Mouse (Mus musculus) natural killer cell, adult 2 months (primary cell): ENCODE data around the gene Kmt5c.

Source experiments
- DNase-seq, 2 experiments: peaks; one replicate each; pipeline ENCODE4 v3.0.0; 2022; ENCODE audit warnings: low spot score in 2 of 2

Kmt5c gene

DNA sequence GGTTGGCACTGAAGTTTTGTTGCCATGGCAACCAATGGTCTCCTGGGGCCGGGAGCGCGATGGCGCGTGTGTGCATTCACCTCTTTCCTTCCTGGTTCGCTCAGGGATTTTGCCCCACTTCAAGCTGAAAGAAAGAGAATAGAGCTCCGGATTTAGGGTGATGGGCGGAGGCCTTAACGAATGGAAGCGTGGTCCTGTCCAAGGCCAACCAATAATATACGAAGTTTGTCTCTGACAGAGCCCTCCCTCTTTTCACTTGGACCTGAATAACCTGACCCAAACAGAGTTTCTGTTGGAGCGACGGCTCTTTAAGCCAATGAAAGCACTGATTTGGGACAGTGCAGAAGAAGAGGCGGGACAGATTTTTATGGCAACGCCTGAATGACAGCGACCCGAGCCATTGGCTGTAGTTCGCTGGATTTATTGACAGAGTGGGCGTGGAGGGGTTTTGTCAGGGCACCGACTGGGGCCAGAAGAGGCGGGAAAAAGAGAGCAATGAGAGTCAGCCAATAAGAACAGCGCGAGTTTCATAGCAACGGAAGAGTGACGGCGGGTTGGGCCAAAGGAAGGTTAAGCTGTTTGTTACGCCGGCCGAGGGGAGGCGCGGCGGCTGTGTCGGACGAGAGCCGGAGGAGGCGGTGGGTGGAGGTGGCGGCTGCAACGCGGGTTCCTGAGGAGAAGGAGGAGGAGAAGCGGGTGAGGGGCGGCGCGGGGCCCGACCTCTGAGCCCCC is at the start of gene Kmt5c:
Gene Kmt5c, plus strand, starts transcription at position 572 of the 732 bp plus-strand sequence.
- DNase-seq: peak; percentile 98

DNA sequence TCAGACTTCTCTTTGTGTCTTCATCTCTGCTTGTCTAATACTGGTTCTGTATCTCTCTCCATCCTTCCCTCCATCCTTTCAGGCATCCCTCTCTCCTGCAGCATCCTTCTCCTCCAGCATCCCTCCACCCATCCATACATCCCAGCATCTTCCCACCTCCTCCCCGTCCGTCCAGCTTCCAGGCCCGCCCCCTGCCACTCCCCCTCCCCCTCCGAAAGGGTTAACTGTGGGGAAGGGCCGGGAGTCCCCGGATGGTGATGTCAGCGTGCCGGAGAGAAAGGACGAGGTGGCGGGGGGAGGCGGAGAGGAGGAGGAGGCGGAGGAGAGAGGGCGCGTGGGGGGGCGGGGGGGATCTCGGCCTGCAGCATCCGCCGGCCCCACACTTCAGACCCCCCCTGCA is 49.5 kb upstream of the Kmt5c start, which contains the start of gene Brsk1:
Gene Brsk1, plus strand, starts transcription at position 218 of the 400 bp plus-strand sequence.
- DNase-seq: no peak

DNA sequence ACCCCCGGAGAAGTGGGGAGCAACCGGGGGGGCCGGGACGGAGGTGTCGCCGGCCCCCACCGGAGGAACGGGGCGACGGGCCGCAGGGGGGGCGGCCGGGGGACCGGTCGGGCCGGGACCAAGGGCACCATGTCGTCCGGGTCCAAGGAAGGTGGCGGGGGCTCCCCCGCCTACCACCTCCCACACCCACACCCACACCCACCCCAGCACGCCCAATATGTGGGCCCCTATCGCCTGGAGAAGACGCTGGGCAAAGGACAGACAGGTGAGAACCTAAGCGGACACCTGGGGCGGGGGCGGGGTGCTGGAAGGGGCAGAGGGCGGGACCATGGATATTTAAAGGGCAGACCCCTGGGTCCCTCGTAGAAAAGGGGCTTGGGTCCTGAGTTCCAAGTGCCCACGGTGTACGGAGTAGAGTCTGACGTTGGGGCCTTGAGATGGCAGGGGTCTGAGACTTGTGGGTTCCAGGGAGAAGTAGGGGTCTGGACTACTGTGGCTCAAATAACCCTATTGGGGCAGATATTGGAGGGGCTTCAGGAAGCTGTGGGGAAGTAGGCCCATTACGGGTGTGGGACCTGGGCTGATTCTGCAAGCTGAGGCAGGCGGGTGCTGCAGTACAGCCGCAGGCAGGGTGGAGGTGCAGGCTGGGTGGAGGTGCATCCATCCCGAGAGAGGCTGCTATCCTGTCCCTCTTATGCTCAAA is 48.8 kb upstream of the Kmt5c start:
- no peak for DNase-seq

DNA sequence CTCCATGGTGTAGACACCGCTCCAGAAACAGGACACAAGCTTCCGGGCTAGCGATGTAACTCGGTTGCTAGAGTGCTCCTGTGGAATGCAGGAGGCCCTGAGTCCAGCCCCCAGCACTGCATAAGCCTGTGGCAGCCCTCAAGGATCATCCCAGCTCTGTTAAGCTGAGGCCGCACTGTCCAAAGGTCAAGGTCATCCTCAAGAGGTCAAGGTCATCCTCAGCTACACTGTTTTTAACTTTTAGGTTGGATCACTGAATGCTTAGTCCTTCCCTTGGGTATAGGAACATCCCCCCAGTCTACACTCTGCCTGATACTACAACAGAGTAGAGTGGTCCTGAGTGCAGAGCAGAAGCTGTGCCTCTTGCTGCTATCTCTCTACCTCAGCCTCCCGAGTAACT is 46.9 kb upstream of the Kmt5c start:
- DNase-seq: no peak

DNA sequence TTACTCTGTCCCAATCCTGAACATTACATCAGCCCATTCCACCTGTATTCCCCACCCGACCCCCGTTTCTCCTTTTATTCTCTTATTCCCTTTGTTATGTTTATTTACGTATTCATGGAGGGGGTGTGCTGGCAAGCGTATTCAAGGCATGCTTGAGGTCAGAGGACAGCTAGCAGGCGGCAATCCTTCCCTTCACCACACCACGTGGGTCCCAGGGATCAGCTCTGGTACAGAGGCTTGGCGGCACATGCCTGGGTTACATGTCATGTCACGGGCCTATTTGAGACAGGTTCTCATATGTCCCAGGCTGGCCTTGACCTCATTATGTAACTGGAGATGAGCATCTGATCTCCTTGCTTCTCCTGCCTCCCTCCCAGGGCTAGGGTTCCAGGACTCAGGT is 37.6 kb upstream of the Kmt5c start:
- DNase-seq: no peak

DNA sequence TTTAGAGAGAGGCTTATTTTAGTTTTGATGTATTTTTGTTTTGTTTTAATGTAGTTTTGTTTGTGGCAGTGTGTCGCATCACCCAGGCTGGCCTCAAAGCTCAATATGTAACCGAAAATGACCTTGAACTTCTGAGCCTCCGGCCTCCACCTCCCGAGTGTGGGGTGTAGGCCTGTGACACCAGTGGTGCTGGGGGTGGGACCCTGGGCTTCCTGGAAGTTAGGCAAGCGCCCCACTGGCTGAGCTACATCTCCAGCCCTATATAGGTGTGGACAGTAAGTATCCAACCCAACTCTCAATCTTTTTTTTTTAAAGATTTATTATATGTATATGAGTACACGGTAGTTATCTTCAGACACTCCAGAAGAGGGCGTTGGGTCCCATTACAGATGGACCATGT is 36.7 kb upstream of the Kmt5c start:
- no peak for DNase-seq

DNA sequence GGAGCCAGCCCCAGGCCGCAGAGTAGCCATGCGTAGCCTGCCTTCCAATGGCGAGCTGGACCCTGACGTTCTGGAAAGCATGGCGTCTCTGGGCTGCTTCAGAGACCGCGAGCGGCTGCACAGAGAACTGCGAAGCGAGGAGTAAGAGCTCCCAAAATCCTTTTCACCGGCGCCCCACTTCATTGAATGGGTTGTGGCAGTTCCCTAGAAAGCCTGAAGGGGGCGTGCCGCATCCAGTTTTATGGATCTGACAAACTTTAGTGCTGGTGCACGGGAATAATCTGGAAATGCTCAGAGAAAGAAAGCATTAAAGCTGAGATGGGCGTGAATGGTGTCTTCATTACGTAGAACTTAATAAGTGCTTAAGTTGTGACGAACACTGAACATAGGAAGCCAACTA is 34.8 kb upstream of the Kmt5c start:
- peak in 1 of 2 experiments; percentile 25 for DNase-seq

DNA sequence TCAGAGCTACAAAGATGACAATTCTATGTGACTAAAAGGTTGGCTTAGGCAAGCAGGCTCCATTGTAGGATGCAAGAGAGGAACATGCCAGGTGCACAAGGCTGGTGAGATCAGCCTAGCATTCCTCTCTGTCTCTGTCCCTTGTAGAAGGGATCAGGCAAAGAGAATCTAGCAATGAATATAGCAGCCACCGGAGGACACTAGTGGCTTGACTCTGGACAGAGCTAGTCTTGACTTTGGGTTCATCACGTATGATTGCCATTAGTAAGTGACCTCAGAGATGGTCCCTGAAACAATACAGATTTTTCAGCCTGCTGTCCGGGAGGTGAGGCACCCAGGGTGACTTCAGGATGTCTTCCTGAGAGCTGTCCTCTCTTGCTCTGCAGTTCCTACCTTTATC is 27.3 kb upstream of the Kmt5c start:
- DNase-seq: no peak

DNA sequence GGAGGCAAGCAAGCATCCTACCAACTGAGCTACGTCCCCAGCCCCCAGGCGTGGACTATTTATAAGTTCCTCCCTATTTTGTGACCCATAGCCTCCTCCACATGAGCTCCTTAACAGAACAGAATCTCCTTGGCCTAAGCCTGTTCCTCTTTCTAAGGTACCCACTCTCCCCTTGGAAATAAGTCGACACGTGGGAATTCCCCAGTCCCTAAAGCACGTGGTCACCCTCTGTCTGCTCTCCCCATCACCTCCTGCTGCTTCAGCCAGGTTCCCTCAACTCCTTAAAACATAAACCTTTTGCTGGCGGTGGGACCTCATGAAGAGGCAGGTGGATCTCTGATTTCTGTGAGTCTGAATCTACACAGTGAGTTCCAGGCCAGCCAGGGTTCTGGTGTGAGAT is 23.0 kb upstream of the Kmt5c start:
- DNase-seq: no peak

DNA sequence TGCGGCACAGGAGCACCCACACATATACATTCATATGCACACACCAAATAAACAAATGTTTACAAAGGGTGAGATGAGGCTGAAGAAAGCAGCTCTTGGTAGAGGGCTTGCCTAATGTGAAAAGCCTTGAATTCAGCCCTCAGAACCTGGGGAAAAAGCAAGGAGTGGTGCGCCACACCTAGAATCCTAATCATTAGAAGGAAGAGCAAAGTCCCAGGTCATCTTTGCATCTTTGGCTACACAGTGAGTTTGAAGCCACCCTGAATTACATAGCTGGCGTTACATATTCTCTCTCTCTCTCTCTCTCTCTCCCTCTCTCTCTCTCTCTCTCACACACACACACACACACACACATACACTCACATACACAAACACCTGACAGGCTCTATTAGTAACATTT is 20.6 kb upstream of the Kmt5c start:
- no peak for DNase-seq

DNA sequence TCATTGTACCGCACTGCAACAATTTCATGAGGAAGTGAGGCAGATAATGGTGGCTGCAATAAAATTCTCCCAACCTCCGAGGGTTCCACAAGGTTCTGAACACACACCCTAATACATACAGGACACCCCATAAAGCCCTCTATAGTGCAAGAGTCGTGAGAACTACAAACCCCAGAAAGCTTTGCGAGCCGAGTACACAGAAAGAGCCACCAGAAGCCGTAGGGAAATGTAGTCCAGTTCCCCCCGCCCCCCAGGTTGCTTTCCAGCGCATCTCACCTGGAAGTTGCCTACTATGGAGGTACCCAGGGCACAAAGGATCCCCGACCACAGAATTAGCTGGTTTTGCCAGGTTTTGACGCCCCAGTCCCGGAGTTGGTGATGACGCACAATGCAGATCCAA is 16.4 kb upstream of the Kmt5c start:
- peak in 1 of 2 experiments; percentile 12 for DNase-seq

DNA sequence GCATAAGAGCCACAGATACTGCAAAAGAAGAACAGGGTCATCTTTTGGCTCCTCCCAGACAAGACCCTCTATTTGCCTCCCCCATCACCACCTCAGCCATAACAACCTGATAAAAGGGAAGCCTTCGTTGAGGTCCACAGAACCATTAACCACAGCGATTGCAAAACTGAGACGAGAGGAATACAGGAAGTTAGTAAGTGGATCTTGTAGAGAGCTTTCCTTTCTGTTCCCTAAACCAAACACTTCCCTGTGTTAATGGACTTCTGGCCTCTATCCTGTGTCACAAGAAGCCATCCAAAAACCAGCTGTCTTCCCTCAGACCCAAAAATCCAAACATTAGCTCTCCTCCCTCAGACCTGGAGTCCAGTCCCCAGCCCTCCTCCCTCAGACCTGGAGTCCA is 15.6 kb upstream of the Kmt5c start:
- DNase-seq: no peak

DNA sequence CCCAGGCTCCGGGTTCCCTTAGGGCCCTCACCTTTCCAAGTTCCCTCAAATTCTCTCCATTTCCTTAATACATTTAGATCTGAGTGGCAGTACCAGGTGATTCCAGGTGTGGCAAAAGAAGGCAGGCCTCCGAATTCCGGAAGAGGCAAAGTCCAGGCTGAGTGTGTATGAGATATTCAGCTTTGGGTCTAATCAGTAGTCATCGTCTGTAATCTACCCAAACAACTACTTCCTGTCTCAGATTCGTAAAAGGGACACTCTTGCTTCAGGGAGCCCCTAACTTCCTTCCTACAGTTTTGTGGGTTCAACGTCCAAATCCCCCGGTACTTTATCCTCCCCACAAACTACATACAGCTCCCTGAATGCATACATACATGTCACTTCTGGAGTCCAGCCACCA is 14.7 kb upstream of the Kmt5c start, which contains the start of gene Tmem150b:
Gene Tmem150b, minus strand, starts transcription at position 81 of the 400 bp plus-strand sequence.
- no peak for DNase-seq

DNA sequence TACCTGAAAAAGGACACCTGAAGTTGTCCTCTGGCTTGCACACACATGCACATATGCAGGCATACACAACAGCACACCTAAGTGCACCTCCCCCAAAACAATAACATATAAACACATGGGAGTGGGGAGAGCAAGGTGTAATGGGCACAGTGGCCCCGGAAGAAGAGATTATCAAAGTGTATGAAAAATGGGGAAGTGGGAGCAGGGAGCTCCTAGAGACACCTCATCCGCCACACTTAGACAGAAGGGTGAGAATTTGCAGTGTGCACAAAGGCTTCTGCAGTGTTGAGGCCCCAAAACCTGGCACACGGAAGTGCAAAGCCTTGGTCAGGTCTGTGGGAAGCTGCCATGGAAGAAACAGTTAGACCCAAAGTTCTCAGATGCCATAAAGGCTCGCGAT is 8.8 kb upstream of the Kmt5c start:
- no peak for DNase-seq

DNA sequence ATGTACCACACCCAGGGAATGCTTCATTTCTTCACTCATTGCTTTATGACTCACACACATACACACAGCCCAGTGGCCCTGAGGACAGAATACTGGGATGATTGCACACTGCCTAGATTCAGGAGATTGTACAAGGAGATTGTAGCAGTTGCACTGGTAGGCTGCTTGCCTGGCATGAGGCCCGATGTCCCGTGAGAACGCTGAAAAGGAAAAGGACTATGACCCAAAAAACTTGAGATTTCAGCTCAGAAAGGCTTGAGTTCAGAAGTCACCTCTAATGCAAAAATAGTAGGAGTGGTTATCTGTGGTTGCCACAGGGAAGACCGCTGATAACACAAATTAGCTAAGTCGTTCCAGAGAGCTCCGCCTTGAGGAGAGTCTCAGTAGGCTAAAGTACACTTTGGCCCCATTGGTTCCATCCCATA is 6.9 kb upstream of the Kmt5c start:
- no peak for DNase-seq

DNA sequence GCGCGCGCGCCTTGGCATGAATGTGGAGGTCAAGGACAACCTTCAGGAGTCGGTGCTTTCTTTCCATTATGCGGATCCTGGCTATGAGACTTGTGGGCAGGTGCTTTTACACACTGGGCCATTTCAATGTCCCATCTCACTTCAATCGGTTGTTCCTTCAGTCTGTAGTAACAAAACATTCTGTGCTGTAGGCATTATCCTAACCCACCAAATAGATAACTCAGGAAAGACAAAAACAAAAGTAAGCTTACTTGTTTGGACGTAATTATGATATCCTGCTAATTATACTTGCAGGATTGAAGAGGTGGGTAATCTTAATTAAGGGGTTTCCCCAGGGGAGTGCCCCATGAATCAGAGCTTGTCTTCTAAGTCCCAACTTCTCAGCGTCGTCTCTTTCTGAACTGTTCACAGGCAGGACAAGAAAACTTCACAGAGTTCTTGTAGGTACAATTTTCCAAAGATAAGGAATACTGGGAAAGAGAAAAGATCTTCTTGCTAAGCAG is 823 bp upstream of the Kmt5c start:
- DNase-seq: no peak

DNA sequence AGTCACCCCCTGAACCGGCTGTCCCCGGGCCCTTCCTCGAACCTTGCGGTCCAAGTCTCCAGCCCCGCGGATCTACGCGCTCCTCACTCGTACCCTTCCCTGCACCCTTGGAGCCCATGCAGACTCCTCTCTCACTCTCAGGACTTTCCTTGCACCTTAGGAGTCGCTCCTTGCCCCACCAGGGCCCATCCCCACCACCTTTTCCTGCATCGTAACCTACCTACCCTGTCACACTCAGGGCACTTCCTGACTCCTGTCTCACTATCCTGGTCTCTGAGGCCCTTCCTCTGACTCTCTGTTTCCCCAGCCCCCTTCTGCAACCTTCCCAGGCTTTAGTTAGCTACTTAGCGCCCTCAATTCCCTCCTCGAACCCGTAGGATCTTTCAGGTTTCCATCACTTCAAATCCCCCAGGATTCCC is 403 bp downstream of the Kmt5c start:
- no peak for DNase-seq

DNA sequence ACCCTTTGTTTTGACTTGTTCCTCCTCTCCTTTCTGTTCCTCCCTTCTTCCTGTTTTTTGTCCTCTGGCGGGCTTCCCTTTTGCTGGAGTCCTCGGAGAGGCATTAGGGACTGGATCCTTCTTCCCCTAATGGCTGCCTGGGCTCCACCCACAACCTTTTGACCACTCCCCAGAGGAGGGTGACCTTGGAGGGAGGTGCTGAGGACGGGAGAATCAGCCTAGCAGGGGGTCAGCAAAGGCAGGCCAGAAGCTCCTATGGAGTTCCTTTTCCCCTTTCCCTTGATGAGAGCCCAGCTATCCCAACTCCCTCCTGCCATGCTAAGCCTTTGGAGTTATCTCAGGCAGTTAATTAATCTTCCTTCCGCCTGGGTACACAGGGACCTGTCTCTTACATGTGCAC is 1.2 kb downstream of the Kmt5c start:
- no peak for DNase-seq

DNA sequence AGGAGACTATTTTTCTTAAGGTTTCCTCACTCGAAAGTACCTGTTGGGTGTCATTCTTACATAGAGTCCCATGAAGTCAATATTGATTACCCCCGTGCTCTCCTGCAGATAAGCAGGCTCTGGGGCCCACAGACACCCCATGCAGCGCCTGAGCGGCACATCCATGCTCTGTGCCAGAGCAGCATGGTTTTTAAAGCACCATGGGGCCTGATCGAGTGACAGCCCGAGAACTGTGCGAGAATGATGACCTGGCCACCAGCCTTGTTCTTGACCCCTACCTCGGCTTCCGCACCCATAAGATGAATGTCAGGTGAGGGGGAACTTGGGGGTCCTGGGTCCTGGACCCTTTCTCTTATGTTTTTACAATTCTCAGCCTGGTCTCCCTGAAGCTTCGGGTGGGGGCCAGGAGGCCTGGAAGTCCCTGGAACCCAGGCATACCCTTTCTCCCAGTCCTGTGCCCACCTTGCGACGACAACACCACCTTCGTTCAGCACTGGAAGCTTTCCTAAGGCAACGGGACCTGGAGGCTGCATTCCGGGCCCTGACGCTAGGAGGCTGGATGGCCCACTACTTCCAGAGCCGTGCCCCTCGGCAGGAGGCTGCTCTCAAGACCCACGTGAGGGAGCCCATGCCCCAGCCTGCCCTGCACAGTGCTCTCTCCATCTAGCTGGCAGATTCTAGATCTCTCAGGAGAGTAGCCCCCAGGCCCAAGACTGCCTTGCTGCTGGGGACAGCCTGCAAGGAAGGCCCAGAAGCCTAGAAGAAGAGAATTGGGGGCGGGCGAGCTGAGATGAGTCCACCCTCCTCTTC is 2.0 kb downstream of the Kmt5c start:
- no peak for DNase-seq

DNA sequence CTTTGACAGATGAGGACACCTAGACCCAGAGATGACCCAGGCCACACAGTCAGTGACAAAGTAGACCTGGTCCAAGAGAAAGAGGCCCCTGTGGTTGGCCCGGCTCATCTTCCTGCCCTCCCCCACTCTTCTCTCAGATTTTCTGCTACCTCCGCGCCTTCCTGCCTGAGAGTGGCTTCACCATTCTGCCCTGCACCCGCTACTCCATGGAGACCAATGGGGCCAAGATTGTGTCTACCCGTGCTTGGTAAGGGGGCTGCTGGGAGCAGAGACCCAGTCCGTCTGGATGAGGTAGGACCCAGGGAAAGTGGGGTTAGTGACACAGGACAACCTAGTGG is 2.5 kb downstream of the Kmt5c start:
- DNase-seq: no peak

DNA sequence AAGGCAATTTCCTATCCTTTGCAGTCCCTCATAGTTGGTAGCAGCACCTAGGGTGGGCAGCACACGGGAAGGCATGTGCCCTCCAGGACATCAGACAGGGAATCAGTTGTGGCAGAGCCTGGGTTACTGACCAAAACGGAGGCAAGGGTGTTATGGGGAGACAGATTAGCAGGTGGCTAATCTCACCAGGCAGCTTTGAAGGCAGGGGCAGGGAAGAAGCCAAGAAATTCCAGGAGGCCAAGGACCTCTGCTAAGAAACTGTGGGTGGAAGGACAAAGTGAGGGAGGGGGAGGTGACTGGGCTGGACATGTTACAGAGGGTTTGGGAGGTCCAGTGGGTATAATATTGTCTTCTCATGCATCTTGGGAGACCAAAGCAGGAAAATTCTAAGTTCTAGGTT is 3.4 kb downstream of the Kmt5c start:
- DNase-seq: no peak

DNA sequence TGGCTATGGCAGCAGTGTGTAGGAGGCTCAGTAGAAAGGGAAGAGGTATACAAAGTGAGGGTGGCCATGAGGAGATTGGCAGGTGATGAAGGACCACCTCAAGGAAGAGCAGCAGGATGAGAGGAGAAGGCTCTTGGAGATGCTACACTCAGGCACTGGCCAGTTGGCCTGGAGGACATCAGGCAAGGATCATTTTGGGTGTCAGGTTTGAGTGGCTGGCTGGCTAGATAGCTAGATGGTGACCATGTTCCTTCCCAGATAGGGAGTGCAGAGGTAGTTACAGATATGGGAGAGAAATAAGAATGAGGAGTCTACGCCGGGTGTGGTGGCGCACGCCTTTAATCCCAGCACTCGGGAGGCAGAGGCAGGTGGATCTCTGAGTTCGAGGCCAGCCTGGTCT is 5.0 kb downstream of the Kmt5c start:
- DNase-seq: no peak
